Mouse (Mus musculus) gastrocnemius, postnatal 4 days (tissue): ENCODE measurements around the gene Cdh23. TPM values are rescaled to one million over a fixed set of nuclear protein-coding genes. Genes with fewer than 3 reads are reported as not detected.

Experiments used
- DNase-seq, 2 experiments: peaks; one replicate each; pipeline ENCODE4 v3.0.0; 2021 to 2022; ENCODE audit warnings: low spot score in 2 of 2, mixed read lengths in 2 of 2
- total RNA-seq, 2 experiments: library from RNA; stranded (reverse); gene quantifications; 2 replicates each; pipeline ENCODE4 v1.2.3; 2021

Cdh23 gene
- total RNA-seq, 2 experiments from 2014 or later: 2.3 to 2.9 TPM

DNA sequence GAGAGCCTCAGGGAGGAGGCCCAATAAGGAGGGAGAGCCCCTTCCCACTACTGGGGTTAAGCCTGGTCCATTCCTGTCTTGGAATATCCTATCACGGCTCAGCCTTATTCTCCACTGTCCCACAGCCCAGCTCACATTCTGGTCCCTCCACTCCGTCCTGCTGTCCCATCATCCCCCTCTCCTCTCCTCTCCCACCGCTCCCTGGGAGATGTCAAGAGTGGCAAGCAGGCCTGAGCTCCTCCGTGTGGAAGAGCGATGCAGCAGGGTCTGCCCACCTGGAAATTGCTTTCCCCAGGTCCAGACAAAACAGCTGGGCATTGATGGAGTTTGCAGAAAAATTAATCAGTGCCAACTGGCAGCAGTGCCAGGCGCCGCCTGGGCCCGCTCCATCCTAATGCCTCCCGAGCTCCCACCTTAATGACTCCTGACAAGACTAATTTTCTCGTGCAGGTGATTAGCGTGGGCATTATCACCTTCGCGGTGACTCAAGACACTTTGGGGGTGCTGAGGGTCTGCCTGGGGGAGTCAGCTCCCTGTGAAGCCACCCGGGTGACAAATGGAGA, 52.1 kb downstream of the Cdh23 start:
- no peak for DNase-seq

GRCm38 (mm10) chr10:60639291-60639690, 57.0 kb downstream of the Cdh23 start:
- DNase-seq: no peak

DNA sequence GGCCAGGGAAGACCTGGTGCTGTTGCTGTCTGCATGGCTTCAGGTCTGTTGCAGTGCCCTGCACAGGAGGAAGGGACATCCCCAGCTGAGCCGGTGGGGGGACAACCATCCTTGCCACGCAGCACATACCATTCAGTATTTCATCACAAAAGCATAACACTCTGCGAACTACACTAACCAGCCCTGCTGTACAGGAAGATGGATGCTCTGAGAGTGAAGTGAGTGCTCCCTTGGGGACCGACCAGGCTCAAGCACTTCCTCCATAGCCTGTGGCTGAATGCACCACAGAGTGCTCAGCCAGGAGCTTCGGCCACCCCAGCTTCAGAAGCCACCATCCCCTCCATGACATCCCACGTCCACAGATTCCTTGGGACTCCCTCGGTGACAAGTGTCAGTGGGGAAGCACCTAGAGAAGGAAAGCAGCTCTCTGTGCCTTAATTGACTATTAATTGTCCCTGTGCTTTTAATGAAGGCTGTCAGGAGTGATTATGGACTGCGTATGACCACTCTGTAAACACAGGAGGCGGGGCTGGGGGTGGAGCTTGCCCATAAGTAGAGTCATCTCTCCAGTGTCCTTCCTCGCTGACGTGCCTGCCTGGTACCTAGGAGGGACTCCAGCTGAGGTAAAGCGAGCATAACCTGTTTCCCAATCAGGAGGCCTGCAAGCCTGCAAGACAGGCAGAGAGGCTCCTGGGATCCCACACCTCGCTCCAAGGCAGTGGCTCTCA, 60.6 kb downstream of the Cdh23 start:
- DNase-seq: no peak

GRCm38 (mm10) chr10:60634391-60634790, 61.9 kb downstream of the Cdh23 start:
- DNase-seq: no peak

DNA sequence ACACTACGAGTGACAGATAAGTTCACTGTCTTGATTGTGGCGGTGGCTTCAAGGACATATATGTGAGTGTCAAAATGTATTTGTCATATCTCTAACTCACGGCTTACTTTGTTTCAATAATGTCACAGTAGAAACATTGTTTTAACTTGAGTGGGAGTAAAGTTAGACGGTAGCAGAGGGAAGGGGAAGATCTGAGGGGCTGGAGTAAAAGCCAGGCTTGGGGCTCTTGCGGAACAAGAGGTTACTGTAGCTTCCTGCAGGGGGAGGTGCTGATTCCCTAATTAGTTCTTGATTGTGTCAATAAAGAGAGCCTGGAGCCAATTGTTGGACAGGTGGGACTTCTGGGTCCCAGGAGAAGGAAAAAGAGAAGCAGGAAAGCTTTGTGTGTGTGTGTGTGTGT, 70.2 kb downstream of the Cdh23 start:
- no peak for DNase-seq

DNA sequence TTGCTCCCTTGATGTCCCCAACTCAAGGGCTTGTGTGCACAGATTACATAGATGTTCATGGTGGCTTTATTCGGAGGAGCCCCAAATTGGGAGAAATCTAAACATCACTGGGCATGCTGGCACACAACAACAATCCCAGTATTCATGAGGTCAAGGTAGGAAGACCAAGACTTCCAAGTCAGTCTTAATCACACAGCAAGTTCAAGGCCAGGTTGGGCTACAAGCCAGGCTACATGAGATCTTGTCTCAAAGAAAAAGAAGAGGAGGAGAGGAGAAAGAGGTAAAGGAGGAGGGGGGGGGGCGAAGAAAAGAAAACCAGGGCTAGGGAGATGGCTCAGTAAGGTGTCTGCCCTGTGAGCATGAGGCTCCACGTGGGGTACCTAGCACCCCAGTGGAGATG, 70.8 kb downstream of the Cdh23 start:
- no peak for DNase-seq

GRCm38 (mm10) chr10:60624945-60625344, 71.3 kb downstream of the Cdh23 start:
- DNase-seq: no peak

GRCm38 (mm10) chr10:60624217-60624708, 72.0 kb downstream of the Cdh23 start:
- DNase-seq: no peak

- no peak for DNase-seq
Measured at GRCm38 (mm10) chr10:60622836-60623235, 73.5 kb downstream of the Cdh23 start.

- no peak for DNase-seq
Measured at GRCm38 (mm10) chr10:60621470-60622170, 74.7 kb downstream of the Cdh23 start.

- no peak for DNase-seq
Measured at GRCm38 (mm10) chr10:60615898-60616297, 80.4 kb downstream of the Cdh23 start.

DNA sequence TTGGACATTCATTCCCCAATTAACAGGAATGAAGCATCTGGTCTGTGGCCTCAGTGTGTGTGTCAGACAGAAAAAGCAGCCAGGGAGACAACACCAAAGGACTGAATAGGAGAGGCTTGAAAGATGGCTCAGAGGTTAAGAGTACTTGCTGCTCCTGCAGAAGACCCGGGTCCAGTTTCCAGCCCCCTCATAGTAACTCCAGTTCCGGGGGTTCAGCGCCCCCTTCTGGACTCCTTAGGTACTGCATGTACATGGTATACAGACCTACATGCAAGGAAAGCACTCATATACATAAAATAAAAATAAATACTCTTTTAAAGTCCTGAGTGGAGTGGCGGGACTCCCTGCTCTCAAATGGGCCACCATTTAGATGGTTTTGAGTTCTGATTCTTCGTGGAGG, 83.4 kb downstream of the Cdh23 start:
- no peak for DNase-seq

DNA sequence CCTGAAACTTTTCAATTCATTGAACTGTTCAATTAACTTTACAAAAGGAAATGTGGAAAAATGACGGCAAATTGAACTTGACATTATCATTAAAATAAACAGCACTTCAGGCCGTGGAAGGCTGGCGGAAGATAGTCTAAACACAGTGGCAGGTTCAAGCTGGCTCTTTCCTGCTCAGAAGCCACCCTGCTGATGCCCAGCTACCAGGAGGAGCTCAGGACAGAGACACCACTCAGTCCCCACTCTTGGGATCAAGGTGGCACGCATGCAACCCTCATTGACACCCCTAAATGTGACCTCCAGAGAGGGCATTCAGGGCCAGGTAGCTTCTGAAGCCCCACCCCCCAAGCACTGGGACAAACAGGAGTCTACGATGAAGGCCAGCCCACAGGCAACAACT, 89.1 kb downstream of the Cdh23 start:
- no peak for DNase-seq

DNA sequence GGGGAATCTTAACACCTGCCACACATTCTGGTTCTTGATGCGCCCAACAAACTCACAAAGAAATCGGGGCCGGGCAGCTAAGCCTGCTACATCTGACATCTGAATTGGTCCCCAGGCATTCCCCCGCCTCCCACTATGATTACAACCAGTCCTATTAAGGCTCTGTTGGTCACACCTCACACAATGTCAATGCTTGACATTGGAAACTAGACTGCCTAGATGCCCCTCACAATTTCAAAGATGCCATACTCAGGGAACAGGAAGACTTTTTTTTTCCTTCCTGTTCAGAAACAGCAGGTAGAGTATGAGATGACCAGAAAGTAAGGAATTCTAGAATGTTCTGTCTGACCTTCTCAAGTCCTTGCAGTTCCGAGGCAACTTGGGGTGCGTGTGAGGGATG, 89.6 kb downstream of the Cdh23 start:
- DNase-seq: no peak

GRCm38 (mm10) chr10:60602235-60602634, 94.1 kb downstream of the Cdh23 start:
- no peak for DNase-seq

- peak in 1 of 2 experiments; percentile 26 for DNase-seq
Measured at GRCm38 (mm10) chr10:60595166-60595565, 101.1 kb downstream of the Cdh23 start.

DNA sequence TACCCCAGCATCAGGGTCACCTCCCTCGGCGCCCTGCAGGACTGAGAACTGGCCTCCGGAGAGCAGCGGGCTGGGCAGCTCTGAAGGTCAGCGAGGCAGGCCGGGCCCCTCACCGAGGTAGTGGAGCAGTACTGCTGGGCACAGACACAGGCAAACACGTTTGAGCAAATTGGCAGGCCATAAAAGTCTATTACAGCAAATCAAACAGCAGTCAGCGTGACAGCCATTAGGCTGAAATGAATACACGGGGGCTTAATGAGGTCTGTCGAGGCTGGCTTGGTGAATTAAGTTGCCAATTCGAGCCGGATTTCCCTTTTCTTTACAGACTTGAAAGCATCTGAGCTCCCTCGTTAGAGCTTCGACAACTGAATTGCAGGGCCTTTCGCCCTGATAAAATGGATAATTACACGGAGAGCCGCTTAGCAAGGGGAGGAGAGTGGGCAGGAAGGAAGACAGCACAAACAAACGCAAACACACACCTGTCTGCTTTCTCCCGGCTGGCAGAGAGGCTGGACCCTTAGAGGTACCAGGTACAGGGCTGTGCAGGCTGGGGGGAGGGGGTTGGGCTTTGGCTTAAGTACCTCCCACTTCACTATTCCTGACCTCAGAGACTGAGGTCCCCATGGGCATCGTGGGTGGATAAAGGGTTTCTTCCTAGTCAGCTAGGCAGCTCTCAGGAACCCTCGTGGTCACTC, 103.3 kb downstream of the Cdh23 start:
- no peak for DNase-seq

DNA sequence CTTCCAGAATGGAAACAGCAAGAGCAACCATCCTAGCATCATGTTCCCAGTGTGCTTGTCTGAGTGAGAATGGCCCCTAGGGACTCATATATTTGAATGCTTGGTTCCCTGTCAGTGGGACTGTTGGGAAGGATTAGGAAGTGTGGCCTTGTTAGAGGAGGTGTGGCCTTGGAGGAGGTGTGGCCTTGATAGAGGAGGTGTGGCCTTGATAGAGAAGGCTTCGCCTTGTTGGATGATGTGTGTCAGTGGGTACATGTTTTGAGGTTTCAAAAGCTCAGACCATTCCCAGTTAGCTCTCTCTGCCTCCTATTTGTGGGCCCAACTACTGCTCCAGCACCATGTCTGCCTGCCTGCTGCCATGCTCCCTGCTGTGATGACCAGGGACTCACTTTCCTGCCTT, 105.0 kb downstream of the Cdh23 start:
- no peak for DNase-seq

DNA sequence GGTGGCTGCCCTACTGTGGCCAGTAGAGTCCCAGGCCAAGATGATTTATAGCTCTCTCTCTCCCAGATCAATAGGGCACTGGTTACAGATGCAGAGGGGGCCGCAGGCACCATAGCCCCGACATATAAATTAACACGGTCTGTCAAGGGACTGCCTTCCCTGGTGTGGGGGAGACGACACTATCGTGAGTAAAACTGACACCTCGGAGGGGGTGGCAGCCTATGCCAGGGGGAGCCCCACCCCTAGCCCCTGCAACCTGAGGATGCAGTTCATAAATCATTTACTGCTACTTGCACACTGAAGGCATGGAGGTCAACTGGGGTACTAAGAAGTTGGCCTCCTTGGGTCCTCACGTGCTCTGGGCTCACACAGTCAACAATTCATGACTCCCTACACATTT, 106.0 kb downstream of the Cdh23 start:
- DNase-seq: no peak

DNA sequence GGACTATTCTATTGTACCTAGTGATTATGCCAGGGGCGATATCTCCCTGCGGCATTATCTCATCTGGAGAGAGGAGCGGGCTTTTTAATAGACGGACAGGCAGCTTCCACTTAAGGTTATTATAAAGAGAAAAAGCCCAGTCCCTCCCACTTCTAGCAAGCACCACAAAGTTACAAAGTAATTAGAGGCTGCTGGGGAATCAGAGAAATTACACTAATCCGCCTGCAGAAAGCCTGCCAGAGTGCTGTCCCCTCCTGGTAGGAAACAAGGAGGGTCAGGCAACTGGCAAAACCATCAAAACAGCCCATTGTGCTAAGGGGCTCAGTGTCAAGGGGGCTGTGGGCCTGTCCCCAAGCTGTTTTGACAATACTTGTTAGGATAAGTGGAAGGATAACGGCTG, 110.6 kb downstream of the Cdh23 start:
- no peak for DNase-seq

- no peak for DNase-seq
Measured at GRCm38 (mm10) chr10:60582956-60583355, 113.3 kb downstream of the Cdh23 start.

DNA sequence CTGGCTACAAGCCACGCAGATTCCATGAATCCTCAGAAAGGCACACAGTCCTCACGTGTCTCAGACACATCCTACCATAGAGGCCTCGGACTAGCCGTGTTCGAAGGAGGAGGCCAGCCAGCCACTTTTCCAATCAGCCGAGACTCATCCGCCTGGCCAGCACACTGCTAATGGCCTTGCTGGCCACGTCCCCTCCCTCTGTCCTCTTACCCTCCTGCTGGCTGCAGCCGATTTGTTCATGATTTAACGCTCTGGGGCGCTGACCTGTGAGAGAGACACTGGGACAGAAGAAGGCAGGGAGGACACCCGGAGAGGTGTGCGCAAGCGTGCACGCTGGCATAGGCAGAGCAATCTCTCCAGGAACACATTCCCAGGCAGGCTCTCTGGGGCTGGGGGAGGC, 115.6 kb downstream of the Cdh23 start:
- no peak for DNase-seq
